Mouse (Mus musculus) gastrocnemius, adult 18-20 months (tissue): ENCODE data around the gene Gzmd. TPM values are rescaled to one million over a fixed set of nuclear protein-coding genes. Genes with fewer than 3 reads are reported as not detected.

Source experiments
- DNase-seq: peaks from one replicate; pipeline ENCODE4 v3.0.0; 2021; ENCODE audit warnings: low spot score
- microRNA-seq: library from miRNA; unstranded; fragments of <30 nt; microRNA quantifications from one replicate; pipeline ENCODE4 v1.2.0, GENCODE M21; 2021
- total RNA-seq, 2 experiments: library from RNA; stranded (reverse); gene quantifications; 2 replicates each; pipeline ENCODE4 v1.2.3; 2021

Gzmd gene
- total RNA-seq, 2 experiments from 2014 or later: not detected

DNA sequence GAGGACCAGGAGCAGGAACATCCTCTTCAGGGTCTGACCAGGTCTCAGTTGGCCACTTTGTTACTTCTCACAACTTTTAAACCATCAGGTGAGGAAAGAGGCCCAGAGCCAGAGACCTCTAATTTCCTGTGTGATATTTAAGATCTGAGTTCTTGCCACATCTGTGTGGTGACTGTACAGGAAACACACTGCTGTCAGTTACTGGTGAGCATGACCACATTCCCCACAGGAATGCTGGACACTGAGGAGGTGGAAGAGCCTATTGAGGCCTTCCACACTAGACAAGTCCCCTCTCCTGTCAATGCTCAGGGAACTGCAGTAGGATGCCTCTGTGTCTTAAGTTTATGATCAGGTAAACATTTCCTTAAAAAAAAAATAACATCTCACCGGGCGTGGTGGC lies 47.2 kb downstream of the Gzmd start, which contains the start of gene Mcpt8:
Gene Mcpt8 (minus strand): TSS at position 107 of the 400 bp plus-strand sequence.
- no peak for DNase-seq

DNA sequence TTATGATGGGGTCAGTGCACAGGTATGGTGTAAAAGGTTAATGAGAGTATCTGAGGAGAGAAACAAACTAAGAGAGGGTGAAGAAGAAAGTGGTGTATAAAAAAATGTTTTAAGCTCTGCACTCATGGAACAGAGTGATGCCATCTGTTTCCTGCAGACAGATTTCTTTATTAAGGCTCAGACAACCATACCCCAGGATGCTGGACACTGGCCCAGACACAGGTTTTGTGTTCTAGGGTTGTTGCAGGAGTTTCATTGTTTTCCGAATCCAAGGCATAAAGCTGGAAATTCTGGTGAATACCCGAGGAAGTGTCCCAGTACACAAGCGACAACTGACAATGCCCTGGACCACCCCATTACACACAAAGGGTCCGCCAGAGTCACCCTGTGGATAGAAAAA lies 50.4 kb downstream of the Gzmd start:
- DNase-seq: no peak

Small RNA genes lying within 50 kb of the gene (microRNA-seq; reads per million reads assigned to microRNA genes)
- gene Mir6949: not detected

Other genes with a start within 250 kb of the Gzmd start
- not detected for gene Cbln3, start 248.2 kb downstream of the Gzmd start, total RNA-seq
- gene Khnyn, start 247.7 kb downstream of the Gzmd start, total RNA-seq: 1 to 10 TPM; 5.4 to 5.5 TPM
- 100 to 1,000 TPM; 125 to 126 TPM for gene Sdr39u1, start 232.3 kb downstream of the Gzmd start, total RNA-seq
- 1 to 10 TPM; 3.2 to 3.3 TPM for gene Cma1, start 187.9 kb downstream of the Gzmd start, total RNA-seq
- not detected for gene Cma2, start 181.6 kb downstream of the Gzmd start, total RNA-seq
- not detected for gene Mcpt1, start 114.6 kb downstream of the Gzmd start, total RNA-seq
- not detected for gene Mcpt9, start 102.1 kb downstream of the Gzmd start, total RNA-seq
- not detected for gene Mcpt2, start 90.6 kb downstream of the Gzmd start, total RNA-seq
- gene Mcpt4, start 70.3 kb downstream of the Gzmd start, total RNA-seq: 1 to 10 TPM; 2.1 to 4.6 TPM
- gene Mcpt8, start 47.3 kb downstream of the Gzmd start, total RNA-seq: not detected
- not detected for gene Ctsg, start 30.0 kb downstream of the Gzmd start, total RNA-seq
- not detected for gene Gzme, start 12.0 kb downstream of the Gzmd start, total RNA-seq
- gene Gzmg, start 27.0 kb upstream of the Gzmd start, total RNA-seq: not detected
- gene Gzmn, start 42.0 kb upstream of the Gzmd start, total RNA-seq: not detected
- not detected for gene Gzmf, start 78.8 kb upstream of the Gzmd start, total RNA-seq
- not detected for gene Gzmc, start 102.0 kb upstream of the Gzmd start, total RNA-seq
- gene Gzmb, start 129.7 kb upstream of the Gzmd start, total RNA-seq: not detected
- not detected for gene Atp12a, start 232.5 kb upstream of the Gzmd start, total RNA-seq